11 mouse cellular contexts compared by ENCODE assay signal in genomic region chr15:25916252-25916651, GRCm38 (mm10).
DNase-seq lines count a peak whose midpoint lies in the region; ATAC-seq and TF ChIP-seq lines count a peak whose summit lies in the region.
"Had no signal": no experiment of that assay in that cellular context is flagged by ENCODE, and none has a peak within 500 bp of the region (broad histone marks: within the 10 kb centered on the region; RNA-seq: fewer than 3 reads in every experiment).

No protein-coding gene starts in this region.

- H3K9me3 ChIP-seq in hindbrain, embryonic 16.5 days (ENCODE audit: control insufficient read depth, low read length), result no peaks in the 10 kb centered on the region
- H3K9me3 ChIP-seq in hindbrain, embryonic 11.5 days (ENCODE audit: control insufficient read depth, low read length), result no peaks in the 10 kb centered on the region
- H3K9me3 ChIP-seq in midbrain, embryonic 14.5 days (ENCODE audit: control insufficient read depth, low read length), result no peaks in the 10 kb centered on the region

- H3K27ac ChIP-seq in gastrocnemius, adult 2 months, result peak overlapping the region; percentile 95
- H3K27ac ChIP-seq in hindbrain, embryonic 16.5 days (ENCODE audit: low read depth, low read length), result no peak overlapping the region; the same call in 1 of the 2 replicates
- no peak overlapping the region for H3K27ac ChIP-seq in hindbrain, embryonic 11.5 days (ENCODE audit: low read depth, low read length)
- 0 out of 2 replicates have a peak overlapping the region, but pooled peaks have one; percentile 13 for H3K27ac ChIP-seq in midbrain, embryonic 14.5 days (replicated peaks; ENCODE audit: low read depth, low read length)

- no peak overlapping the region for H3K4me2 ChIP-seq in hindbrain, embryonic 16.5 days (ENCODE audit: low read length)
- H3K4me2 ChIP-seq in hindbrain, embryonic 11.5 days (replicated peaks; ENCODE audit: low read depth, low read length), result no peak overlapping the region
- no peak overlapping the region for H3K4me2 ChIP-seq in midbrain, embryonic 14.5 days (ENCODE audit: low read length)

- no peak overlapping the region for H3K9ac ChIP-seq in hindbrain, embryonic 16.5 days (ENCODE audit: low read depth, low read length)
- H3K9ac ChIP-seq in hindbrain, embryonic 11.5 days (ENCODE audit: low read depth, low read length), result no peak overlapping the region
- no peak overlapping the region for H3K9ac ChIP-seq in midbrain, embryonic 14.5 days (replicated peaks; ENCODE audit: low read length)

- no peaks in the 10 kb centered on the region for H3K4me1 ChIP-seq in hindbrain, embryonic 16.5 days (ENCODE audit: control insufficient read depth, insufficient read depth, low read depth, low read length)
- 0 out of 2 replicates have a peak, but pooled peaks cover 2% of the 10 kb centered on the region for H3K4me1 ChIP-seq in hindbrain, embryonic 11.5 days (replicated peaks; ENCODE audit: control insufficient read depth, insufficient read depth, low read length)
- H3K4me1 ChIP-seq in midbrain, embryonic 14.5 days (ENCODE audit: control insufficient read depth, insufficient read depth, low read length), result no peaks in the 10 kb centered on the region

- peak; percentile 32 for ATAC-seq in hindbrain, embryonic 16.5 days
- no peak for ATAC-seq in hindbrain, embryonic 11.5 days (ENCODE audit: low FRiP score)
- no peak for ATAC-seq in midbrain, embryonic 14.5 days (ENCODE audit: low FRiP score, low TSS enrichment)

- no peak overlapping the region for H3K4me3 ChIP-seq in gastrocnemius, adult 2 months
- no peak overlapping the region for H3K4me3 ChIP-seq in hindbrain, embryonic 16.5 days (ENCODE audit: low read length)
- H3K4me3 ChIP-seq in hindbrain, embryonic 11.5 days (ENCODE audit: low read depth, low read length), result no peak overlapping the region
- H3K4me3 ChIP-seq in midbrain, embryonic 14.5 days (replicated peaks; ENCODE audit: low read depth, low read length), result no peak overlapping the region

- WGBS in hindbrain, embryonic 16.5 days, result 77% methylated on average over 2 of the region's 2 CpGs
- 75% methylated on average over 2 of the region's 2 CpGs for WGBS in hindbrain, embryonic 11.5 days
- WGBS in midbrain, embryonic 14.5 days, result 60% methylated on average over 2 of the region's 2 CpGs

- DNase-seq in gastrocnemius, adult 2 months, result no peak
- no peak for DNase-seq in gastrocnemius, postnatal 14 days
- no peak for DNase-seq in hindbrain, embryonic 11.5 days (ENCODE audit: low spot score)
- peak; percentile 69 for DNase-seq in NIH3T3 (ENCODE audit: low read depth)
- DNase-seq in midbrain, embryonic 14.5 days, result no peak
- no peak for DNase-seq in urinary bladder, postnatal 10 days (ENCODE audit: low spot score)
- no peak for DNase-seq in kidney, postnatal 4 days
- DNase-seq: adrenal gland, adult 8-10 months; cerebellum, adult 11 months; kidney, adult 11 months had no signal

- no peaks in the 10 kb centered on the region for H3K27me3 ChIP-seq in hindbrain, embryonic 16.5 days (replicated peaks; ENCODE audit: control insufficient read depth, insufficient read depth, low read length)
- no peaks in the 10 kb centered on the region for H3K27me3 ChIP-seq in hindbrain, embryonic 11.5 days (ENCODE audit: control insufficient read depth, insufficient read depth, low read length)
- H3K27me3 ChIP-seq in midbrain, embryonic 14.5 days (ENCODE audit: control insufficient read depth, insufficient read depth, low read length), result no peaks in the 10 kb centered on the region

- TF ChIP-seq CTCF in gastrocnemius, adult 2 months (IDR thresholded peaks at IDR 0.05), result no peak

- intact Hi-C loops in gastrocnemius, adult 2 months (cut with DNase I), result no loop called here
- intact Hi-C loops in gastrocnemius, postnatal 14 days (cut with DNase I; ENCODE audit: low total_unique reads), result no loop called here

- no peaks in the 10 kb centered on the region for H3K36me3 ChIP-seq in hindbrain, embryonic 16.5 days (ENCODE audit: control insufficient read depth, insufficient read depth, low read length)
- no peaks in the 10 kb centered on the region for H3K36me3 ChIP-seq in hindbrain, embryonic 11.5 days (ENCODE audit: control insufficient read depth, insufficient read depth, low read length)
- no peaks in the 10 kb centered on the region for H3K36me3 ChIP-seq in midbrain, embryonic 14.5 days (ENCODE audit: control insufficient read depth, insufficient read depth, low read length)

Comparison
In these comparisons a context has a peak if more than half of its experiments do, and no peak if none do; other contexts are left out.
1. H3K27ac ChIP-seq: peak in gastrocnemius, adult 2 months (single experiment) and midbrain, embryonic 14.5 days (single experiment); none in hindbrain, embryonic 16.5 days (single experiment) and hindbrain, embryonic 11.5 days (single experiment).